Mouse (Mus musculus): ENCODE results near the gene Traf2. TPM values are rescaled to one million over a fixed set of nuclear protein-coding genes. Genes with fewer than 3 reads are reported as not detected.

Gene Traf2
- total RNA-seq, 2 experiments from 2014 or later: 8.7 to 9.3 TPM

- intact Hi-C loops (cut with DNase I): loop anchor here (5.0 kb wide), 1 partner anchor 122 kb away; the partner anchor contains the start of gene Abca2
- DNase-seq (ENCODE audit: low spot score in 2 of 2): no peak
These were observed 2.6 kb upstream of the Traf2 start for GRCm38 (mm10) chr2:25549021-25549991.

GRCm38 (mm10) chr2:25545996-25546810 lies 537 bp downstream of the Traf2 start:
- intact Hi-C loops (cut with DNase I): loop anchor here (5.0 kb wide), 1 partner anchor 119 kb away; the partner anchor contains the start of gene Abca2
- no peak for DNase-seq (ENCODE audit: low spot score in 2 of 2)

- no peak for DNase-seq (ENCODE audit: low spot score in 2 of 2)
- intact Hi-C loops (cut with DNase I): no loop called here
These were observed 4.9 kb downstream of the Traf2 start for GRCm38 (mm10) chr2:25541644-25542367.

GRCm38 (mm10) chr2:25540541-25540948 lies 6.2 kb downstream of the Traf2 start:
- intact Hi-C loops (cut with DNase I): no loop called here
- no peak for DNase-seq (ENCODE audit: low spot score in 2 of 2)

- no peak for DNase-seq (ENCODE audit: low spot score in 2 of 2)
- intact Hi-C loops (cut with DNase I): no loop called here
These were observed 10.2 kb downstream of the Traf2 start for GRCm38 (mm10) chr2:25536531-25536930.

GRCm38 (mm10) chr2:25534866-25535182 lies 11.9 kb downstream of the Traf2 start:
- DNase-seq (ENCODE audit: low spot score in 2 of 2): no peak
- intact Hi-C loops (cut with DNase I): no loop called here

- DNase-seq (ENCODE audit: low spot score in 2 of 2): peak in 1 of 2 experiments; percentile 21
- intact Hi-C loops (cut with DNase I): no loop called here
These were observed 12.4 kb downstream of the Traf2 start for GRCm38 (mm10) chr2:25534178-25534865.

GRCm38 (mm10) chr2:25533707-25534106 lies 13.0 kb downstream of the Traf2 start:
- no peak for DNase-seq (ENCODE audit: low spot score in 2 of 2)
- intact Hi-C loops (cut with DNase I): no loop called here

- intact Hi-C loops (cut with DNase I): no loop called here
- no peak for DNase-seq (ENCODE audit: low spot score in 2 of 2)
These were observed 20.0 kb downstream of the Traf2 start for GRCm38 (mm10) chr2:25526510-25527302.

- DNase-seq (ENCODE audit: low spot score in 2 of 2): no peak
- intact Hi-C loops (cut with DNase I): no loop called here
These were observed 36.8 kb downstream of the Traf2 start for GRCm38 (mm10) chr2:25509912-25510311.

- no peak for DNase-seq (ENCODE audit: low spot score in 2 of 2)
- intact Hi-C loops (cut with DNase I): no loop called here
These were observed 39.8 kb downstream of the Traf2 start for GRCm38 (mm10) chr2:25506964-25507363.

GRCm38 (mm10) chr2:25505860-25506259 lies 40.9 kb downstream of the Traf2 start:
- intact Hi-C loops (cut with DNase I): no loop called here
- no peak for DNase-seq (ENCODE audit: low spot score in 2 of 2)

GRCm38 (mm10) chr2:25505000-25505399 lies 41.7 kb downstream of the Traf2 start:
- DNase-seq (ENCODE audit: low spot score in 2 of 2): no peak
- intact Hi-C loops (cut with DNase I): no loop called here

- intact Hi-C loops (cut with DNase I): no loop called here
- no peak for DNase-seq (ENCODE audit: low spot score in 2 of 2)
These were observed 42.2 kb downstream of the Traf2 start for GRCm38 (mm10) chr2:25504538-25504937.

- no peak for DNase-seq (ENCODE audit: low spot score in 2 of 2)
- intact Hi-C loops (cut with DNase I): no loop called here
These were observed 44.0 kb downstream of the Traf2 start for GRCm38 (mm10) chr2:25502726-25503125.

- no peak for DNase-seq (ENCODE audit: low spot score in 2 of 2)
- intact Hi-C loops (cut with DNase I): loop anchor here (2.0 kb wide), 1 partner anchor 41 kb away; the partner anchor contains the start of gene Paxx
These were observed 44.9 kb downstream of the Traf2 start, which contains the start of gene C8g for GRCm38 (mm10) chr2:25501593-25502486. Gene C8g, minus strand, starts transcription at chr2:25501719.
